Mouse (Mus musculus) embryo, embryonic 11.5 days (tissue): Measurements from ENCODE around the gene Stat5b.
A peak's percentile ranks its signal among the peaks of the same experiment; 100 is the strongest.

ENCODE experiments used
- DNase-seq: peaks from one replicate; pipeline ENCODE4 v3.0.0-alpha.2; 2012; ENCODE audit warnings: low read depth, low spot score

The Stat5b gene

DNA sequence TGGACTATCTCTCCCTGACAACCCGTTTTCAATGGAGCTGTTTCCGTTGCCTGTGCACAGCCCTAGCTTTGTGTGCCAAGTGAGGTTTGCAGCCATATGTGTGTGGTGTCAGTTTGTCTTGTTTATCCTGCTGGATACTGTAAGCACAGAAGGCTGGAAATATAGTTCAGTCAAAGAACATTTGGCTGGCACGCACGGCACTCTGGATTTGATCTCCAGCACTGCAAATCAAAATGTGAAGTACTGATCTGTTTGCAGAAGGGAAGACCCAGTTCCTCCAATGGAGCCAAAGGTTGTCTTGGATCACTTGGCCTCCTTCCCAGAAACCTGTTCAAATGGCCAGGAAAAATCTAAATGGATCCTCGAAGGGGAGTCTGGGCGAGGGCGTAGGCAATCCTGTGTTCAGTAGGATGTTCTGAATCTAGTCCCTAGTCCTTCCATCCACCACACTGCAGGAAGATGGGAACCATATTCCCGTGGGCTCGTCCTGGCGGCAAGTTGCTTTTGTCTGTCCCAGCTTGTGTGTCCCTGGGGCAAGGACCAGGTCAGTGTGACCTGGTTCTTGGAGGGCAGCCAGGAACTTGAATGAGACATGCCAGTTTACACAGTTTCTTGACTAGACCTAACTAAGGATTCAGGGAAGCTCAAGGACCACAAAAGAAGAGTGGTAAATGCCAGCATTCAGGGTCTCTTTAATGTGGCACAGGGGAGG is 19.9 kb upstream of the Stat5b start:
- no peak for DNase-seq

DNA sequence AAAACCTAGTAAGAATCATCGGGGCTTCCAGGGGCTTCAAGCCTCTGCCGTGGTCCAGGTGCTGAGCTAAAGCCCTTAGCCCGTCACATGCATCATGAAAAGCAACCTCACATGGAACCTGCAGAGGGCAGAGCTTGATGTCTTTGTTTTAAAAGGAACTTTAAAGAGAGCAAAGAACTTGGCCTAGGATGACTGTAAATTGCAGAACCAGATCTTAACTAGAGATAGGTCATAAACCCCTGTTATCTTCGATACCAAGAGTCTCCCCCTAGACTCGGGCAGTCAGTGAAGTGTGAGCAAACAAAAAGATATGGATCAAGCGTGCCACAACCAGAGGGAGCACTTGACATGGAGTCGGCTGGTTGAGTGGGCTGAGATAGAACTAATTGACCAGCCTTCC is 15.1 kb upstream of the Stat5b start:
- no peak for DNase-seq

DNA sequence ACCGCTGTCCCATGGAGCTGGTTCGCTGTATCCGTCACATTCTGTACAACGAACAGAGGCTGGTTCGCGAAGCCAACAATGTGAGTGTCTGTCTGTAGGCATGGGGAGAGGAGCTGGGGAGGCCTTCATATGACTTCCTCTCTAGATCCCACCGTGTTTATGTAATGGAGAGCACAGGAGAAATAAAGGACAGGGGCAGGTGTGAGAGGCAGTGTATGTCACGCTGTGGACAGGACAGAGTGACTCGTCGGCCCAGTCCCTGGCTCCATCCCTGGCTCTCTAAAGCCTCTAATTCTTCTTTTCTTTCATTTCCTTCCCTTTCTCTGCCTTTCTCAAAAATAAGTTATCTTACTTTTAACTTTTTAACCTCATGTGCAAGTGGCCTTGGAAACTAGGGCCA is 12.6 kb upstream of the Stat5b start:
- no peak for DNase-seq

DNA sequence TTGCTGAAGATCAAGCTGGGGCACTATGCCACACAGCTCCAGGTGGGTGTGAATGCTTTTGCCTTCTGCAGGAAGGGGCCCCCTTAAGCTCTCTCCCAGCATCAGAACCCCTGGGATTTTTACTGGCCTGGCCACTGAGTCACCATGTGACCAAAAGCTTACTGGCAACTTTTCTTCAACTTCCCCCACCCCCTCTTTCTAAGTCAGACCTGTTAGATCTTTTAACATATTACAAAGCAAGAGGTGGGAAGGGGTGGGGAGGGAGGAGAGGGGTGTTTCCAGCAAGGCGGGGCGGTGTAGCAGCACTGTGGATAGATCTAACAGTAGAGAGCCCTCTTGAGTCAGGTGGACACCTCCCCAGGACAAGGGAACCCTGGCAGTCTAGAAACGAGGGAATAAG is 11.3 kb upstream of the Stat5b start:
- no peak for DNase-seq

DNA sequence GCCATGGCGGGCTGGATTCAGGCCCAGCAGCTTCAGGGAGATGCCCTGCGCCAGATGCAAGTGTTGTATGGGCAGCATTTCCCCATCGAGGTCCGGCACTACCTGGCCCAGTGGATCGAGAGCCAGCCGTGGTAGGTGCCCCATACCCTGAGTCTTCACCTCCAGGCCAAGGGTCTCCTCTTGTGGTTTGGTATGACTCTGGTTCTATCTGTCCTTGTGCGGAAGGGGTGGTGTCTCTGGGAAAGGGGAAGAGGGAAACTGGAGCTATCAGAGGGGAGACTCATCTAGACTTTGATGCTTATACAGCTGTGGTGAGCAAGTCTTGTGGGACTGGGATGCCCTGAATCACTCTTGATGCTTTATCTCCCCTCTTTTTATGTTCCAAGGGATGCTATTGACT is 10.8 kb upstream of the Stat5b start:
- DNase-seq: no peak

DNA sequence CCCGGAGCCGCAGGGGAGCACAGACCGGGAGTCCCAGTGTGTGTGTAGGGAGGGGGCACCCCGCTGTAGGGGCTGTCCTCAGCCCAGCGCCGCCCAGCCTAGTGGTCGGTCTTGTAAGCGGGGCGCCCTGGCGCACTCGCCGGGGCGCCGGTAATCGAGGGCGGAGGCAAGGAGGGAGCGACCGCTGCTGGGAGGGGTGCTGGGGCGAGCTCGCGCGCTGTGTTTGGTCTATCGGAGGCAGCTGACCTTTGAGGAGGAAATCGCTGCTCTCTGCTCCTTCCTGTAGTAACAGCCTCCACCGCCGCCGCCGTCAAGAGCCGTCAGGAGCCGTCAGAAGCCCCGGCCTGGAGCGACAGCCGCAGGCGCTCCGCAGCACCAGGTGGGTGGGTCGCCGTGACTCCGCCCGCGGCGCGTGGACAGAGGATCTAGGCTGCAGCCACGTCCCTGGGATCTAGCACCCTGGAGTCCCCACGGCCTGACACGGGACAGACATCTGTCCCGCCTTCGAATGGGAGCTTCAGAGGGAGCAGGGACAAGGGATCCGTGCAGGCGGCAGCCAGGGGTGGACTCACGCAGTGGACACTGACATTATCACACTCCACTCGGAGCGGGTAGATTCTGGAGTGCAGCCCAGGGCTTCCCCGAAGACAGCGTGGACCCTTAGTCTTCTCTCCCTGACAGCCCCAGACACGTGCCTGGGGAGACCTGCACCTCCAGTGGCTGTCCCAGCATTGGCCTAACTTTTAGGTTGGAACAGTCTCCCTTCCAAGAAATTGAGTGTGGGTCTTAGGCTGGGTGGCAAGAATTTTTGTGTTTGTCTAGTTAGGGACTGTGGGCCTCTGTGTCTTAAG is 9.9 kb upstream of the Stat5b start:
- peak; percentile 39 for DNase-seq

DNA sequence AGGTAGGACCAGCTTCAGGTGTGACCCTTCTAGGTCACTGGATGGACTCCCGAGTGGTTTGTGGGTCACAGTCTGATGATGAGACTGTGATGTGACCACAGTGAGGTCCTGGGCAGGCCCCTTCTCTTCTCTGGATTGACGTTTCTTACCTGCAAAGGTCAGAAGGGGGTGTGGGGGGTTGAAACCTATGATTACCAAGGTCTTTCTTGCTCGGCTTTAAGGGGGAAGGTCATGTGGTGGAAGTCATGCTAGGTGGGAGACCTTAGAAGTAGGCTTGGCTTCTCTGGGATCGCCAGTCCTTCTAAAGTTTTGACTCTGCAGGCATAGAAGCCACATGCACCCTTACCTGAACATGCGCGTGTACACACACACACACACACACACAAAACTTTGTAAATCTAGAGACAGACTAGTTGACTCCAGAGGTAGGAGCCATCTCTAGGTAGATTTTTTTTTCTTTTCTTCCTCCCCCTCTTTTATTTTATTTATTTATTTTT is 9.1 kb upstream of the Stat5b start:
- no peak for DNase-seq

DNA sequence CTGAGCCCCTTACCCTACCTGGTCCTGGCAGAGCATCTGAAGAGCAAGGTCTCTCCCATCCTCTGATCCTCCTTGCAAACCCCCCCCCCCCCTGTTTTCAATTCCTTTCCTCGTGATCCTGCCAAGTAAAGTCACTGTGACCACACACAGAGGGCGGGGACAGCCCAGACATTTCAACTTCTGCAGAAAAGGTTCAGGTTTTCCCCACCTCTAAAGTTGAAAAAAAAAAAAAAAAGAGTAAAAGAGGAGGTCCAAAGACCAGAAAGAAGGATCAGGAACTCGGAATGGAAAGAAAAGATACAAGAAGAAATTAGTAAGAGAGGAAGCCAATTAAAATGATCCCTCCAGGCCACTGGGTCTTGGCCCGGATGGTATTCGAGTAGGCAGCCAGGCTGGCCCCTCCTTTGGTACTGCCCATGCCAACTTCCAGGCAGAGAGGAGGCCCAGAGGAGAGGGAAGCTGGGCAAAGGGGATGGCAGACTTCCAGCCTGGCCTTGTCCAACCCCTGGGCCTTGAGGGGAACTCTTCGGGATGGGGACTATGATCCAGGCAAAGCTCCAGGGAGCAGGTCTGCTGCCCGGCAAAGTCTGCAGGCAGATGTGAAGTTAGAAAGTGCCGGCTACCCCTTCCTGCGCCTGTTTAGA is 8.5 kb upstream of the Stat5b start, which contains the start of gene Stat5a:
Stat5a (plus strand) TSS at position 417 of the 644 bp plus-strand sequence.
- DNase-seq: no peak

DNA sequence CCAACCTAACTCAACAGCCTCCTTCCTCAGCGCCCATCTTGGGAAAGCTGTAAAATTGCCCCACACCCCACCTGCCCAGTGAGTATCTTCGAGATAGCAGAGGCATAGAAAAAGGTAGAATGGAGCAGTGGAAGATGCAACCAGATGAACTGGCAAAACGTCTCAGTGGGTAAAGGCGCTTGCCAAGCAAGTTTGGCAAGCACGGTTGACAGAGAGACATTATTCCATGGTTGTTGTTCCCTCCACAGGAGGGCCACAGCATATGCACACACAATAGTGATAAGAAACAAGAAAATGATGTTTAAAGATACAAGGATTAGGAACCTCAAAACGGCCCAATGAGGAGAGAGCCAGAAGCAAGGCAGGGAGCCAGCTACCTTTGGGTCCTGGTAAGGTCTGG is 7.4 kb upstream of the Stat5b start:
- no peak for DNase-seq

DNA sequence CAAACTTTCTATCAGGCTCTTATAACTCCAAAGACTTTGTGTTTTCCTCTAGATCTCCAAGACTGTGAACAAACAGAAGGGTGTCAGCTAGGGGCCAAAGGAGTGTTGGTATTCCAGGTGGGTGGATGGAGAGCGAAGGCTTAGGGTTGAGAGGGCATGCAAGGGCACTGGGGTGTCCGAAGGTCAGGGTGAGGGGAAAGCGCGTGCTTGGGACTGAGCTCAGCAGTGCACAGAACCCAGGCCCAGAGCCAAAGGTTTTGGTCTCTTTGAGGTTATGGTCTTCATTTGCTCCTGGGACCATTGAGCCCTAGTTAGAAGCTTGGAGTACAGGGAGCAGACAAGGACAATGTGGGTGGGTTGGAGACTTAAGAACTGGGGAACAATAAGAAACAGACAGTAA is 4.7 kb upstream of the Stat5b start:
- DNase-seq: no peak

DNA sequence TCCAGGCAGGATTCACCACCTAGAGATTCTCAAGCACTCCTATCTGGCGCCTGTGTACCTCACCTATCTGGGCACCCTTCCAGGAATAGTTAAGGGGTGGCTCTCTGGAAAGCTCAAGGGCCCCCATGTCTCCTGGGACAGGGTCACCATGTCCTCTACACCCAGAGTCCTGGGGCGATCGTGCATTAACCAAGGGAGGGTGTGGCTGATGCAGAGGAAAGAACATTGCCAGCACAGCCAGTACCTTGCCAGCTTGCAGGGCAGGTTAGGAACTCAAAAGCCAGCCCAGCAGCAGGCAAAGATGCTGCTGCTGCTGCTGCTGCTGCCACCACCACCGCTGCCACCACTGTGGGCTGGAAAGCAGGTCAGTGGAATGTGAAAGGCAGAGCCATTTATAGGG is 3.7 kb upstream of the Stat5b start:
- DNase-seq: no peak

DNA sequence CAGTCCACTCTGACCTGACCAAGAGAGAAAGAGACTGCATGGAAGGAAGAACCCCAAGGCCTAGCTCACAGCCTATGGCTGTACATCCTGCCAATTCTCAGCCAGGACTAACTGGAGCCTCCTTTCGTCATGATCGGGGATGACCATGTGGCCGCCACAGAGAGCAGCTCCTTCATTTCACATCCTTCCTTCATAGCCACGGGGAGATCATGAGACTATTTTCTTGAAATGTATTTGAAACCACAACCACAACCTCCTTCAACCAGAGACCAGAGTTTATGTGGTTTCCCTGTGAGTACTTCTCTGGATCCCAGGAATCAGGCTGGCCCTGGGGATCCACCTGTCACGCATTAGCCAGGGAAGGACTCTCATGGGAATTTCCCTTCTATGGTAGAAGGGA is 2.5 kb upstream of the Stat5b start:
- DNase-seq: no peak

DNA sequence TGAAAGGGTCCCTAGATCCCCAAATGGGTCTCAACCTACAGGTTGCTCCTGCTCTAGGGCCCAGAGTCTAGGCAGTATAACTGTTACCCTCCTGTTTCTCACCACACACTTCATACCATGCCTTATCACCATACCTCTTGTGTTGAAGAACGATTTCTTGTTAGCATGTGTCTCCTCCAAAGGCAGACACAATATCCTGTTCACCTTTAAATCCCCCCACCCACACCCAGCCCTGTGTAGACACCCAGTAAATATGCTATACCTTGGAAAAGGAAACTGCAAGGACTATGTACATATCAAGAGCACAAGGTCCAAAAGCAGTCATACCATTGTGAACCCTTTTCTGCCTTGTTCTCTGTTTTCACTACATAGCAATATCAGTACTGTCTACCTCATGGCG is 1.6 kb upstream of the Stat5b start:
- no peak for DNase-seq

DNA sequence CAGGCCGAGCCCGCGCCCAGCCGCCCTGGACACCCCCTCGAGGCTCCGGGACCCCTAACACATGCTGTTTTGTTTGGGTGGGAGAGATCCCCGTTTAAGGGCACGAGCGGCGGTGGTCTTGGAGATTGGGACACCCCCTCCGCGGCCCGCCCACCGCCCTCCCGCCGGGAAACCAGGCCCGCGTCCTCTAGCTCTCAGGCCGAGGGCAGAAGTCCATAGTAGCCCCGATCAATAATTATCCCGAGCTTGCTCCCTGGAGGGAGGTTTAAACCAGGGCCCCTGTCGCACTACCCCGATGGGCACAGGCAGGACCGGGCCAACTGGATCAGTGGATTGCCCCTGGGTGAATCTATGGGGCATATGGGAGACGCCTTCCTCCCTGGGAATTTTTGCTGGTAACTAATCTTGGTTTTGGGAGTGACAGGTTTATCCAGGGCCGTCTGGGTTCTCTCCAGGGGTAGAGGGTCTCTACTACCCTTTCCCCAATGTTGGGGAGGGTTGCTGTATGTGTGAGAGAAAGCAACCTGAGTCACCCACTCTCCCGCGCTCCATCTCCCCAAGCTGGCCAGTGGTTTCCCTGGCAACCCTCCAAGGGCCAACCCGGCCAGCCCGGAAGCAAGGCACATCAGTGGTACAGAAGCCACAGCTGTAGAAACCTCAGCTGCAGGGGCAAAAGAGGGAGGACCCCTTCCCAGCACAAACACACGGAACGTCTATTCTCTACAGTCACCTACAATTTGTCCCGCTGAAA is 429 bp upstream of the Stat5b start:
- DNase-seq: peak; percentile 26

DNA sequence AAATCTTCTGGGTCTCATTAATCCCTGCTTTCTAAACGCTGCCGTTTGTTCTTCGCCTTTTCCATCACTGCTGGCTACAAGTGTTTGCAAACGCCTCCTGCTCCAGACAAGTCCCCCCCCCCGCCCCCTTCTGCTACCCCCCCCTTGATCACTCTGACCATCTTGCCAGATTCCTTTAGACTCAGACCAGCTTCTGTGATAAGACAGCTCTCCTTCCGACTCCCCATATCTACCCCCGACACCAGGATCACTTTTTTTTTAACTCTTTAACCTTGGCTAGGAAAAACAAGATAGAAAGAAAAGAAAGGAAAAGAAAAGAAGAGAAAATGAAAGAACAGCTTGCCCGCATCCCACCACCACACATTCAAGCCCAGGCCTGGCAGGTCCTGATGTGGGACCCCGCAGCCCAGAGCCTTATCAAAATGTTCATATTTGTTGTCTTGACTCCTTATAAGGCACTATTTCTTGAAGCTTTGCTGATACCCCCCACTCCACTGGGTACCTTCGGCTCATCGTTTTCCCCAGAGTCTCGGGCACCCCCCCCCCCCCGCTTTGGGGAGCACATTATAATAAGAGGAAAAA is 977 bp downstream of the Stat5b start:
- DNase-seq: no peak

DNA sequence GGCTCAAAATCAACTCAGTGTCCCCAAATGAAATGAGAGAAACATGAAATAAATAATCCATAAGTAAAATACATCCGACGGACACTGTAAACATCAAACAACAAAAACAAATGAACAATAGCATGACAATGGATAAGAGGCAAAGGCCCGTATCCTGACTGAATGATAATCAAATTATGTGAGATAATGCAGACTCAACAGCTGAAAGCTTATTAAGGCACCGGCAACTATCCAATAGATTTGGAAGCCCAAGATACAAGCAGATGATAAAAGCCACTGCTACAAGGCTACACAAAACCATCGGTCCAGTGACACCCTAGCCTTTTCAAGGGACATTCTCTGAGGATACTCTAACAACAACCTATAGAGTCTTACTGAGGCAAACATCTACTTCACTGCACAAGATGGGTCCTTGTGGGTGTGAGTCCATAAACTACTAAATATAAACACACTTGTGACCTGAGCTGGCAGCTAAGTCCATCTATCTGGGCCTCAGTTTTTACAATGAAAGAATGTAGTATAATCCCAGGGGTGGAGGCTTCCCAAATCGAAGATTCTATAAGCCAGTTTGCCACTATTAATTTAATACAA is 1.6 kb downstream of the Stat5b start:
- DNase-seq: no peak

DNA sequence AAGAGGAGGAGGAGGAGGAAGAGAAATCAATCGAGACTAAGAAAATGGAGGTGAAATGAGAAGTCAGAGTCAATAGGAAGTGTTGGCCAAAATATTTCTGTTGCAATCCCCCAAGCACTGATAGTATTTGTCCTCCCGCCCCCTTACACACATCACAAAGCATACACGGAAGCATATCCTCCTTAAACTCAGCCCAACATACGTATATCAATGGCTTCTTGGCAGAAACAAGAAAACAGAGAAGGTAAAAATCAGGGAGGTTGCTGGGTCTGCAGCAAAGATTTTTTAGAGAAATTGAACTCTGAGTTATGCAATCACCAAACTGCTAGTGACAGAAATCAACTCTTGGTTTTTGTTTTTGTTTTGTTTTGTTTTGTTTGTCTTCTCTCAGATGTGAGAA is 2.4 kb downstream of the Stat5b start:
- no peak for DNase-seq

DNA sequence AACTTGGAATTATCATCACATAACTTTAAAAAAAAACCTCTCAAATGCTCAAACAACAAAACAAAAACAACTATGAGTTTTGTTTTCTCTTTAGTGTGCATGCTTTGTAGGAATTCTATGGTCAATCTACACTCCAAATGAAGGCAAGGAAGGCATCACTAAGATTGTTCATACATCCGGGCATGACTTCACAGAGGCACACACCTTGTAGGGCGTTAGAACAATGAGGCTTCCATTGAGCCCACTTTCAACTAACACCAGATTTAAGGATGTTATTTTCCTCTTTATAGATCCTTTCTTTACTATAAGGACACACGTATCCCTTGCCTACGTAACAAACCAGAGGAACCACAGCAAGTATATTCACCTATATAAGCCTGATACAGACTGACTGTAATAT is 3.0 kb downstream of the Stat5b start:
- DNase-seq: no peak

DNA sequence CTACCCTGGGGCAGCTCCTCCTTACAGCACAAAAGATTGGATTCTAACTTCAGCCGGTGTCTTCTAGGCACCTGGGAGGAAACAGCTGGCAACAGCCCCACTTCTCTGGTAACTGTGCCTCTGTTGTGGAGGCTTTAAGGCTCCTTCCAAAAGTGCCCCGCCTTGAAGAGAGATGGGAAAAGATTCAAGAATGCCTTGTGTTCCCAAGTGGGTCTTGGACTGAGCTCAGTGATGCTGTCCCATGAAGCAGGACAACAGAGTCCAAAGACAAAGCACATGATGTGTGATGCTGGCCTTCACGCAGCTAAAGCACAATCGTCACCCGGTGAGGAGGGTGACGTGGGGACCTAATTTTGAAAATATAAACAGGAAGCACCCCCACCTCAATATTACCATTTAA is 4.7 kb downstream of the Stat5b start:
- no peak for DNase-seq

DNA sequence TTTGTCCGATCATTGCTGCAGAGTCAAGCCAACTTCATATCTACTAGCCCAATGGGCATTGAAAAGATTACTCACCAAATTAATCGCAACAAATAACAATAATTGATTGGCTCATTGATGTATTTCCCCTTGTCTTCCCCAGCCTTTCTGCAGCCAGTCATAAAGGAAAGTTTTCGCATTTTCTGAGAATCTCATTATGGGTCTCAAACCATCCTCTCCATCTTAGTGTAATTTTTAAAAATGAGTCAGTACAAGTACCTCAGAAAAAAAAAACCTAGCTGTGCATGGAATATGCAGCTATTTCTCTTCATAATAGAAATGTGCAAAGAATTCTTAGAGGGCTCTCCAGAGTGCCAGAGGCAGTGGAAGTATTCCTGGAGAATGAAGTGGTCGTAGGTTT is 6.4 kb downstream of the Stat5b start:
- DNase-seq: no peak

DNA sequence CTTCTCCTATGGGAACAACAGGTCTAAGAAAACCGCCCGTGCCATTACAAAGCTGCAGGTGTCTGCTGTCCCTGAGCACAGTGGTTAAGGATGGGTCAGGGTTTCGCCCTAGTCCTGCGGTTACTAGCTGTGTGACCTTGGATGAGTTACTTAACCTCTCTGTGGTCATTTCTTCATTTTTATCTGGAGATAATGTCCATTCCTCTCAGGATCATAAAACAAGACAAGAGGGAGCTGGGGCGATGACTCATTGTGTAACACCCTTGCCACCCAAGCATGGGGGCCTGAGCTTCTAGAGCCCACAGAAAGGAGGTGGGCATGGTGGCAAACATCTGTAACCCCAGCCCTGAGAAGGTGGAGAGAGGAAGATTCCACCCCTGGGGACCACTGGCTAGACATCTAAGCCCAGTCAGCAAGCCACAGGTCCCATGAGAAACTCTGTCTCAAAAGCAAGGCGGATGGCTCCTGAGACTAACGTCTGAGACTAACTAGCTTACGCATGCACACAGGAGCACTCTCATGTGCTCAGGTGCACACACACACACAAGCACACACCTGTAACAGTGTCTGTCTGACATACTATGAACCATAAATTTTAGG is 7.4 kb downstream of the Stat5b start:
- no peak for DNase-seq
